Mouse (Mus musculus) intestine, embryonic 14.5 days (tissue): ENCODE results near the gene P2ry12. TPM values are rescaled to one million over a fixed set of nuclear protein-coding genes. Genes with fewer than 3 reads are reported as not detected.

Experiments used
- ATAC-seq: fragments of 200-750 bp; cut with Nextera tagmentation; replicated peaks from 2 replicates; pipeline ENCODE4 v1.8.0; 2017; ENCODE audit warnings: low read depth, moderate number of reproducible peaks, moderate TSS enrichment, moderate library complexity; ENCODE audit not compliant: low FRiP score, low TSS enrichment
- DNase-seq: peaks from one replicate; pipeline ENCODE4 v3.0.0-alpha.2; 2018; ENCODE audit warnings: low spot score
- H3K27ac ChIP-seq: fragments of 300-500 bp; sonication (generic); 2 replicates; pipeline ENCODE4 v1.5.1; 2014; ENCODE audit warnings: low read depth, mild to moderate bottlenecking, control low read depth
- H3K27me3 ChIP-seq: fragments of 300-500 bp; sonication (generic); replicated peaks from 2 replicates; pipeline ENCODE4 v1.6.1; 2014; ENCODE audit warnings: low read length, control low read depth; ENCODE audit not compliant: control insufficient read depth, insufficient read depth
- H3K36me3 ChIP-seq: fragments of 300-500 bp; sonication (generic); 2 replicates; pipeline ENCODE4 v1.6.1; 2014; ENCODE audit warnings: low read length, control low read depth; ENCODE audit not compliant: control insufficient read depth, insufficient read depth
- H3K4me1 ChIP-seq: fragments of 300-500 bp; sonication (generic); replicated peaks from 2 replicates; pipeline ENCODE4 v1.6.1; 2014; ENCODE audit warnings: low read length, control low read depth, mixed read lengths; ENCODE audit not compliant: control insufficient read depth, insufficient read depth
- H3K4me2 ChIP-seq: fragments of 300-500 bp; sonication (generic); 2 replicates; pipeline ENCODE4 v1.6.1; 2014; ENCODE audit warnings: low read length
- H3K4me3 ChIP-seq: fragments of 300-500 bp; sonication (generic); 2 replicates; pipeline ENCODE4 v1.5.1; 2014; ENCODE audit warnings: low read depth, low read length, control low read depth, mixed read lengths
- H3K9ac ChIP-seq: fragments of 300-500 bp; sonication (generic); 2 replicates; pipeline ENCODE4 v1.6.1; 2014; ENCODE audit warnings: mild to moderate bottlenecking, low read length
- H3K9me3 ChIP-seq: fragments of 300-500 bp; sonication (generic); 2 replicates; pipeline ENCODE4 v1.6.1; 2016; ENCODE audit warnings: low read length, control low read depth; ENCODE audit not compliant: control insufficient read depth
- WGBS: fragments of 180-500 bp; shearing (Covaris S2); extraction: QIAGEN DNeasy Blood & Tissue Kit; methylation state at CpG from one replicate; pipeline ENCODE4 v1.1.7; 2014; 5-methylcytosine and 5-hydroxymethylcytosine counted together
- polyA plus RNA-seq: library from polyadenylated mRNA; unstranded; fragments of >200 nt; fragmentation: Nextera tagmentation; extraction: Ambion mirVana; gene quantifications from 2 replicates; pipeline ENCODE4 v1.2.1, GENCODE M21; 2014

P2ry12 gene
- polyA plus RNA-seq: 1.9 and 2.5 TPM in 2 replicates

- no peaks in the 10 kb centered on the region for H3K9me3 ChIP-seq
- no peaks in the 10 kb centered on the region for H3K27me3 ChIP-seq
- ATAC-seq (no peak), DNase-seq (no peak)
- no peaks in the 10 kb centered on the region for H3K4me1 ChIP-seq
- H3K36me3 ChIP-seq: no peaks in the 10 kb centered on the region
- no peak within 1 kb of the TSS for H3K4me3 ChIP-seq
- no peak within 1 kb of the TSS for H3K27ac ChIP-seq
- 80% methylated on average over 7 of the region's 7 CpGs for WGBS
- H3K4me2 ChIP-seq: no peak within 1 kb of the TSS
- H3K9ac ChIP-seq: no peak within 1 kb of the TSS
Measured at GRCm38 (mm10) chr3:59262704-59263103, at the start of gene P2ry12. TSS of gene P2ry12 (minus strand) at chr3:59262871.

DNA sequence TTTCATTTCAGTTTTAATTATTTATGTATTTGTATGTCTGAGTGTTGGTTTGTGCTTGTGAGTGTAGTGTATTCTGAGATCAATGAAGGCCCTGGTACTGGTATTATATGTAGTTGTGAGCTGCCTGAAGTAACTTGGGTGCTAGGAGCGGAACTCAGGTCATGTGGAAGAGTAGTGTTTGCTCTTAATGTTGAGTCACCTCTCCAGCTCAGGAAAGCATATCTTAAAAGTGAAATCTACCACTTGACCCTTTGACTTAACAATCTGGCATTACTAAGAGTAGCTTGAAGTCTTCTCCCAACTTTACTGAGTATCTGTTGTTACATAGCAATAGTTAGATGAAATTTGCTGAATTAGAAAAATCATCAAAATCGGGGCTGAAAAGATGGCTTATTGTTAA, 42.8 kb upstream of the P2ry12 start:
- Histone ChIP-seq H3K36me3 (no peaks in the 10 kb centered on the region), H3K4me3 (no peak overlapping the region), H3K27me3 (no peaks in the 10 kb centered on the region), H3K9ac (no peak overlapping the region), H3K27ac (no peak overlapping the region), H3K9me3 (no peaks in the 10 kb centered on the region), H3K4me2 (no peak overlapping the region), H3K4me1 (no peaks in the 10 kb centered on the region)
- no peak for DNase-seq
- ATAC-seq: no peak
- WGBS: 89% methylated on average over 2 of the region's 2 CpGs

DNA sequence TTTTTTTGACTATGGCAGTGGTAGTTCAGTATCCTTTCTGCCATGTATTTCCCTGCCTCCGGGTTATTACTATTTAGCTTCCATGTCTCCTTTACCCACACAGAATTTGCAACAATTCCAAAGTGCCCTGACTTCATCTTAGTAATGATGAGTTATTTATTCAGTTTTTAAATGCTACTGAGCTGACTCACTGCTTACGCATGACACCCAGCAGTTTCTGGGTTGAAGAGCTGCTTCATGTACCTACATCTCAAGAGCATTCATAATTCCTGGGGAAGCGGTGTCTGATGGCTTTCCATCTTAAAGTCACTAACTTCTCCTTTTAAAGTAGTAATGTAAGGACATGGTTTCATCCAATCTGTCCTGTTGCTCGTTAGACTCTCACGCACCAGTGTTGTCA, 42.3 kb upstream of the P2ry12 start:
- 94% methylated on average over 5 of the region's 5 CpGs for WGBS
- Histone ChIP-seq H3K27me3 (no peaks in the 10 kb centered on the region), H3K9ac (no peak overlapping the region), H3K9me3 (no peaks in the 10 kb centered on the region), H3K27ac (no peak overlapping the region), H3K4me1 (no peaks in the 10 kb centered on the region), H3K4me2 (no peak overlapping the region), H3K4me3 (no peak overlapping the region), H3K36me3 (no peaks in the 10 kb centered on the region)
- no peak for ATAC-seq
- no peak for DNase-seq

DNA sequence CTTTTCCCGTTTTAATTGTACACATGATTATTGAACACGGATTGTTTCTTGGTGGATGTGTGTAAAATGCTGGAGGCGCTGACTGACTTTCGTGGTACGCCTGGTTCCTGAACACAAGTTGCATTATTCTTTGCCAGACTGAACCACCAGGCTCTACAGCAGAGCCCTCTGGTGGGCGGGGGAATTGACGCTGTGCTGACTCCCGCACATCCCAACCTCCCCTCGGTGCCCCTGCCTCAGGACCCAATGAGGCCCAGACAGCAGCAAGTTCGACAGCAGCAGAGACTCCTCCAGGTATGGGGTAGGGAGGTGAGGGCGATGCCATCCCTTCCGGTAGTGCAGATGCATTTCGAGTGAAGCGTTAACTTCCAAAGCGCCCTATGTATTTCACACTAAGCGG, 35.0 kb upstream of the P2ry12 start:
- 80% methylated on average over 16 of the region's 16 CpGs for WGBS
- H3K27me3 ChIP-seq: no peaks in the 10 kb centered on the region
- no peak overlapping the region for H3K9ac ChIP-seq
- no peak for DNase-seq
- no peaks in the 10 kb centered on the region for H3K4me1 ChIP-seq
- no peaks in the 10 kb centered on the region for H3K9me3 ChIP-seq
- H3K4me2 ChIP-seq: no peak overlapping the region
- H3K27ac ChIP-seq: no peak overlapping the region
- H3K4me3 ChIP-seq: no peak overlapping the region
- ATAC-seq: no peak
- no peaks in the 10 kb centered on the region for H3K36me3 ChIP-seq

DNA sequence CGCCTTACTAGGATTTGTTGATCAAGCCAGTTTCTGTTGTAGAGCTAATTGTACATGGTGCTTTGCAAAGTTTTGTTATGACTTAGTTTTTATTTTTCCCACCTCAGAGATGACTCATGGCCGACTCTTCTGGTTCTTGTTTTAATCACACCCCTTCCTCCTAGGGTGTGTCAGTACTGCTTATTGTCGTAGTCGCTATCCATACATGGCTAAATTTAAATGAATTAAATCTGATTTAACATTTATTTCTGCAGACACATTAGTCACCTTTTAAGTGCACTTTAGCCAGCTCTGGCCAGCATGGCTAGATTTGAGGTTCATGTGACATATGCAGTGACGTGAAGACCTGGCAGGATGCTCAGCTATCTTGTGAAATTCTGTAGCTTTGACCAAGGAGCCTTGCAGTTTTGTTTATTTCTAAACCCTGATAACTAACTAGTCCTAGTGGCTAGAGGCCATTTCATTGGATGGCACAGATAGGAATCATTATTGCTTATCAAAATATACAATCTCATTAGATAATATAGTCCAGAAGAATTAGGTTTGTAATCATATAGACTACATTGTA, 34.0 kb upstream of the P2ry12 start:
- H3K9ac ChIP-seq: no peak overlapping the region
- H3K4me3 ChIP-seq: no peak overlapping the region
- H3K27me3 ChIP-seq: no peaks in the 10 kb centered on the region
- no peak overlapping the region for H3K27ac ChIP-seq
- ATAC-seq (no peak), DNase-seq (no peak)
- 87% methylated on average over 5 of the region's 5 CpGs for WGBS
- no peaks in the 10 kb centered on the region for H3K9me3 ChIP-seq
- no peak overlapping the region for H3K4me2 ChIP-seq
- H3K4me1 ChIP-seq: no peaks in the 10 kb centered on the region
- no peaks in the 10 kb centered on the region for H3K36me3 ChIP-seq

DNA sequence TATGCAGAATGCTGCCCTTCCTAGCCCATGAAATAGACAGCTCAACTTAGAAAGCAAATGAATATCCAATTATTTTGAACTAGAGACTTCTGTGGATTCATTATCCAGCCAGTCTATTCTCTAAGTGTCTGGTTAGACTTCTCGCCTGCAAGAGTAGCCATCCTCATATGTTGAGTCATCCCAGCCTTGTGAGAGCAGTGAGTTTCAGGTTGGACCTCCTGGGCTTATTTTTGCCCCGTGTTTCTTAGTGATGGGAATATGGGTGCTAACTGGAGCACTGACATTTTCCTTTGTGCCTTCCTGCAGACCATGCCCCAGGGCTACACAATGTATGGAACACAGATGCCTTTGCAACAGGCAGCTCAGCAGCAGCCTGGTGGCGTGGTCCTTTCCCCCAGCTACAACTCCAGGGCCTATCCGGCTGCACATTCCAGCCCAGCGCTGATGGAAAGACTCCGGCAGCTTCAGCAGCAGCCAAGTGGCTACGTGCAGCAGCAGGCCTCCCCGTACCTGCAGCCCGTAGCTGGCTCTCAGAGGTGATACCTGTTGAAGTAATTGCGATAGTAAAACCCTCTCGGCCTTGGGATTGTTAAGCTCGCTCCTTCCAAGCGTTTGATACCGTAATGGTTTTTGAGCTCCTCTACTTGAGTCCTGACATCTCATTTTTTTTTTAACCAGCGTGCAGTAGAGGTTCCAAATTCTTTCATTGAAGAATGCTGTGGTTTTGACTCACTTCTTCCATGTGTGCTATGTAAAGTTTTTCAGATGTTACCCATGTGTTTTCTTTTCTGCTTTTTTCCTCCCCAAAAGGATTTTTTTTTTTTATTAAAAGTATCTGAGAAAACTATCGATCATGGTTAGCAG, 33.3 kb upstream of the P2ry12 start:
- no peak for DNase-seq
- WGBS: 90% methylated on average over 16 of the region's 16 CpGs

DNA sequence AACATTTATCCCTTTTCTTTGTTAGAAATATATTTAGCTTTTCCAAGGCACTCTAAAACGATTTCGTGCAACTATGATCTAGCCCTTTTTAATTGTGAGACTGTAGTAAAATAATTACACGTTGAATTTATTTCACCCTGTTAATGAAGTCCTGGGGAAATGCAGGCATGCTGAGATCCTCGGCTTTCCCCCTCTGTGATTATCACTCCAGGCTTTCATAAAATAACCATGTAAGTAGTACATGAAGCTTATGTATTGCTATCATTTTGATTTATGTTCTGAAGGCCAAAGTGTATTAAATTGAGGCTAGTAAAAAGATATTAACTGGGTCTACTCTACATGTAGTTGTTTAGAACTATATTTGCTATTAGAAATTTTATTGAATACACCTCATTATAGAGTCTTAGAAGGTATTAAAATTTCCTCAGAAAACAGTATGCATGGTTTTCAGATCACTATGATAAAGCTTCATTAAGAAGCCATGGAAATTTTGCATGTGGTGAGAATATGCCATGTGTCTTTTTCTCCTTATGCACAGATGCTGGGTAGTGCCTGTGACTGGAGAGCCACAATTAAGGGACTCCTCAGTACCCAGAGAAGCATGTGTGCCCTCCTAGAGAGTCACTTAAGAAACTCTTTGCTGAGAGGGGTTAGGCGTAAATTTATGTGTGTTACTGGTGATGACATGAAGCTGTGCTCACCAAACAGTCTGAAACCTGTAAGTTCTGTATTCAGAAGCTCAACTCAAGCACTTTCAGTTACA, 30.9 kb upstream of the P2ry12 start:
- Histone ChIP-seq H3K4me3 (no peak overlapping the region), H3K36me3 (no peaks in the 10 kb centered on the region), H3K27me3 (no peaks in the 10 kb centered on the region), H3K4me1 (no peaks in the 10 kb centered on the region), H3K9me3 (no peaks in the 10 kb centered on the region), H3K27ac (no peak overlapping the region), H3K4me2 (no peak overlapping the region), H3K9ac (no peak overlapping the region)
- WGBS: 87% methylated on average over 5 of the region's 5 CpGs
- DNase-seq (no peak), ATAC-seq (no peak)

More for the DNA sequence above, 33.3 kb upstream of the P2ry12 start:
- Histone ChIP-seq H3K9me3 (no peaks in the 10 kb centered on the region), H3K4me3 (no peak overlapping the region), H3K27me3 (no peaks in the 10 kb centered on the region), H3K4me1 (no peaks in the 10 kb centered on the region), H3K27ac (no peak overlapping the region), H3K9ac (no peak overlapping the region), H3K36me3 (no peaks in the 10 kb centered on the region), H3K4me2 (no peak overlapping the region)
- no peak for ATAC-seq

DNA sequence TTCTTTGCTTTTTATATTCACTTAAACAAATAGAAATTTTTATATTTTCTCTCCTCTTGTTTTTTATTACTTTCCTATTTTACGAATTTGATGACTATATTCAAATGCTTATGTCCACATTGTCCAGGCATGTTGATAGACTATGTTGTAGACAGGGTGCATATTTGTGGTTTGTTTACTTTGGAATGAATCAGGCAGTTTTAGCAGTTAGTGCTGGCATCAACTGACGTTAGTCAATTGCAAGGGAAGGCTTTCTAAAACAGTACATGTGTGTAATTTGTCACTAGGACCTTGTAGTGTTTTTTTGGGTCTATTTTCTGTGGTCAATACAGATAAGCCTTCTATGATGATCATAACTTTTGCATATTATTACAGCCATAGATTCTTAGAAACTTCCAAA, 27.9 kb upstream of the P2ry12 start:
- WGBS: 60% methylated on average over 2 of the region's 2 CpGs
- Histone ChIP-seq H3K4me3 (no peak overlapping the region), H3K36me3 (no peaks in the 10 kb centered on the region), H3K9ac (no peak overlapping the region), H3K9me3 (no peaks in the 10 kb centered on the region), H3K4me1 (no peaks in the 10 kb centered on the region), H3K27me3 (no peaks in the 10 kb centered on the region), H3K27ac (no peak overlapping the region), H3K4me2 (no peak overlapping the region)
- no peak for ATAC-seq
- no peak for DNase-seq
